Mouse (Mus musculus): ENCODE measurements around the gene Vmn2r88. TPM values are rescaled to one million over a fixed set of nuclear protein-coding genes. Genes with fewer than 3 reads are reported as not detected.
A peak's percentile ranks its signal among the peaks of the same experiment; 100 is the strongest.
"Not testable (repeated sequence)": the region's sequence is repeated elsewhere in the genome, so short reads cannot be mapped to it uniquely, and the experiment has no call there.

Vmn2r88 gene
- not detected in 2 replicates for polyA plus RNA-seq (2016; fragmentation: Nextera tagmentation; extraction: Ambion mirVana)

DNA sequence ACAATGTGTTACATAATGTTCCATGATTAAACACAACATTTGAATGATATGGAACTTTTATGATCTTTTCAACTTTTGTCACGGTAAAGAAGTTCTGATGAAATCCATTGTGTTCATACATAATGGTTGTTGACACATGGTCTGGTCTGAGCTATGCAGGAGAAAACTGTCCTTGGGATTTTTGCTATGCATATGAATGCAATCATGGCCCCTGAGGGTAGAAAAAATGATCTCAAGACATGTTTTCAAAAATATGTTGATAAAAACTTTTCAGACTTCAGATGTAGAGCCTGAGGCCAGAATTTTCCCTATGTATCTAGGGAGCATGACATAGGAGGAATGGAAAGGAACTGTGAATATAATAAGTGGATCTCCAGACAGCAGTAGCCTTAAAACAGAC is at the start of gene Vmn2r88:
Vmn2r88 (plus strand) TSS at position 301 of the 400 bp plus-strand sequence.
- H3K27me3 ChIP-seq = no peaks in the 10 kb centered on the region
- no peak within 1 kb of the TSS for H3K4me3 ChIP-seq
- no peak for ATAC-seq (ENCODE audit: low FRiP score, low read depth)
- H3K9me3 ChIP-seq = no peaks in the 10 kb centered on the region
- H3K4me2 ChIP-seq (replicated peaks) = no peak within 1 kb of the TSS
- no peaks in the 10 kb centered on the region for H3K4me1 ChIP-seq
- H3K9ac ChIP-seq (replicated peaks) = no peak within 1 kb of the TSS
- no peak within 1 kb of the TSS for H3K27ac ChIP-seq (replicated peaks)
- 73% methylated on average over 1 of the region's 1 CpGs for WGBS
- no peaks in the 10 kb centered on the region for H3K36me3 ChIP-seq

DNA sequence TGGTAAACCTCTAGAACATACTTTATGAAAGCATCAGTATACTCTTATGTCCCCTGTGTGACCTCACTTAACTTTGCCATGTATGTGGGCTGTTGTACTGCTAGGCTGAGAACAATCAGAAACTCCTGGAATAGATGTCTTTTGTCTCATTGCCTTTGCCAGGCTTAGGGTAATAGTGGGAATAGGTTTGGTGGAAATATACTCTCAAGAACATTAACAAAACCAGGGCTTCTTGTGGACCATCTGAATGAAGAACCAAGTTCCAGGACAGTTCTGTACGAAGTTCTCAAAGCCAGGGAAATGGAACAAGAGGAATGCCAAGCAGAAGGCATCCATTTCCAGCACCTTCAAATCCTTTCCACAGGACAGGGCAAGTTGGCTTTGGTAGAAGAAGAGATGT is 49.2 kb upstream of the Vmn2r88 start, which contains the start of gene Gm7247:
Gm7247 (plus strand) TSS at position 301 of the 400 bp plus-strand sequence.
- Histone ChIP-seq H3K36me3 (no peaks in the 10 kb centered on the region), H3K9ac (replicated peaks) (no peak within 1 kb of the TSS), H3K4me2 (replicated peaks) (no peak within 1 kb of the TSS), H3K27ac (replicated peaks) (no peak within 1 kb of the TSS), H3K9me3 (no peaks in the 10 kb centered on the region), H3K27me3 (peaks cover 8% of the 10 kb centered on the region), H3K4me3 (no peak within 1 kb of the TSS), H3K4me1 (no peaks in the 10 kb centered on the region)
- 87% methylated on average over 1 of the region's 1 CpGs for WGBS
- no peak for ATAC-seq (ENCODE audit: low FRiP score, low read depth)

DNA sequence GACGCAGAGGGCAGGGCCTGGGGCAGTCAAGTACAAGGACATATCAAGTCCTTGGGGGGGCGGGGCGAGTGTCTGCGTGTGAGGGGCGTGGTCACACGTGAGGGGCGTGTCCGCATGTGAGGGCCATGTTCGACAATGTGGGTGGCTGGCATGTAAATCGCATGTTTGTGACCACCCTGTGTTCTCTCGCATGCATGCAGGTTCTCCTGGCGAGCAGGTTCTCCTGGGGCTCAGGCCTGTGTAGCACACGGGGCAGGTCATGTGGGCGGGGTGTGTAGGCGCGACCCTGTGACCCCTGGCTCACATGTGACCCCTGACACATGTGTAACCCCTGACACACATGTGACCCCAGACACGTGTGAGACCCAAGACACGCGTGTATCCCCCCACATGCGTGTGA is 27.8 kb upstream of the Vmn2r88 start:
- Histone ChIP-seq H3K9ac (replicated peaks) (no peak overlapping the region), H3K27me3 (no peaks in the 10 kb centered on the region), H3K4me3 (no peak overlapping the region), H3K4me1 (no peaks in the 10 kb centered on the region), H3K9me3 (peaks cover 20% of the 10 kb centered on the region), H3K27ac (replicated peaks) (no peak overlapping the region), H3K36me3 (no peaks in the 10 kb centered on the region), H3K4me2 (replicated peaks) (no peak overlapping the region)
- WGBS = 92% methylated on average over 20 of the region's 20 CpGs
- ATAC-seq (ENCODE audit: low FRiP score, low read depth) = no peak

DNA sequence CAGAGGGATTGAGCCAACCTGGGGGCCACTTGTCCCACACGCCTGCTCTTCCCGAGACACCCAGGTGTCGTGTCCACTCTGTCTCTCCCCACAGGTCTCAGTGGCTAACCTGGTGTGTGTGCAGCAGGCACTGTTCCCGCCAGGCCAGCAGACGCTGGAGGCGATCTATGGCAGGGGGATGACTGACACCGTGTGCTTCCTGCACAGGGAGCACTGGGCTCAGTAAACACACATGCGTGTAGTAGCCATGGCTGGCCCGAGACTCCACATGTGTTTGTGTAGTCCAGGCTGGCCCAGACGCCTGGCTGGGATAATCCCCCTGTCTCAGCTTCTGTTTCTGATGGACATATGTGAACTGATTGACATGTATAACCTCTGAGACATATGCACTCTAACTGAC is 26.3 kb upstream of the Vmn2r88 start:
- peak; percentile 39 for ATAC-seq (ENCODE audit: low FRiP score, low read depth)
- H3K9ac ChIP-seq (replicated peaks) = no peak overlapping the region
- no peak overlapping the region for H3K27ac ChIP-seq (replicated peaks)
- H3K4me3 ChIP-seq = no peak overlapping the region
- WGBS = 97% methylated on average over 10 of the region's 10 CpGs
- H3K4me1 ChIP-seq = no peaks in the 10 kb centered on the region
- no peaks in the 10 kb centered on the region for H3K36me3 ChIP-seq
- H3K27me3 ChIP-seq = no peaks in the 10 kb centered on the region
- no peak overlapping the region for H3K4me2 ChIP-seq (replicated peaks)
- peaks cover 26% of the 10 kb centered on the region for H3K9me3 ChIP-seq

DNA sequence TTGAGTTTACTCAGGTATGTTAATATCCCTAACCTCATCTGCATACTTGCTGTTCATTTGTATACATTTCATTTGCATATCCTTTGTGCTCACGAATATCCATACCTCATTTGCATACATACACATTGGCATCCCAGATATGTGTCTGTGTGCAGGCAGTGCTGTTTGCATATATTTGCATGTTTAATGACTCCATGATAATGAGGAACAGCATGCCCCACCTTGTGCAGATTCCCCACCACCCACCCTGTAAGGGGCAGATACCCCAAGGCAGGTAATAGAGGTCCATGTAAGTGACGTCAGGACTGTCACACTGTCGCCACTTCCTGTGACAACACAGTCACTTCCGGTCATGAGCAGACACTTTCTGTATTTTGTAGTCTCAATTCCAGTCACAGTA is 24.9 kb upstream of the Vmn2r88 start:
- ATAC-seq (ENCODE audit: low FRiP score, low read depth) = peak; percentile 81
- no peaks in the 10 kb centered on the region for H3K4me1 ChIP-seq
- no peaks in the 10 kb centered on the region for H3K36me3 ChIP-seq
- no peak overlapping the region for H3K27ac ChIP-seq (replicated peaks)
- no peak overlapping the region for H3K4me2 ChIP-seq (replicated peaks)
- peaks cover 26% of the 10 kb centered on the region for H3K9me3 ChIP-seq
- H3K9ac ChIP-seq (replicated peaks) = no peak overlapping the region
- no peak overlapping the region for H3K4me3 ChIP-seq
- H3K27me3 ChIP-seq = no peaks in the 10 kb centered on the region
- WGBS = 80% methylated on average over 4 of the region's 4 CpGs

DNA sequence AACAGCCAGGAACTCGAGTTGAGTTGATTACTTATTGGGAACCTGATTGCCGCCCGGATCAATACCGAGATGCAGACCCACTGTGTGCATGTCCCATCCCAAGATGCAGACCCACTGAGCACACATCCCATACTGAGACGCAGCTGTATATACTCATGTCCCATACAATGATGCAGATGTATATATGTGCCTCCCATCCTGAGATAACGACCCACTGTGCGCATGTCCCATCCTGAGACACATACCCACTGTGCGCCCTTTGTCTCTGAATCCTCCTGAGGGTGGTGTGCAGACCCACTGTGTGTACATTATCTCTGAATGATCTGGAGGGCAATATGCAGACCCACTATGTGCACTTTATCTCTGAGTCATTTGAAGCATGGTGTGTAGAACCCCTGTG is 22.9 kb upstream of the Vmn2r88 start:
- no peaks in the 10 kb centered on the region for H3K27me3 ChIP-seq
- no peak overlapping the region for H3K4me2 ChIP-seq (replicated peaks)
- H3K9me3 ChIP-seq = peaks cover 23% of the 10 kb centered on the region
- no peak overlapping the region for H3K27ac ChIP-seq (replicated peaks)
- no peak for ATAC-seq (ENCODE audit: low FRiP score, low read depth)
- WGBS = 96% methylated on average over 8 of the region's 8 CpGs
- no peak overlapping the region for H3K9ac ChIP-seq (replicated peaks)
- no peaks in the 10 kb centered on the region for H3K36me3 ChIP-seq
- H3K4me1 ChIP-seq = no peaks in the 10 kb centered on the region
- H3K4me3 ChIP-seq = no peak overlapping the region

DNA sequence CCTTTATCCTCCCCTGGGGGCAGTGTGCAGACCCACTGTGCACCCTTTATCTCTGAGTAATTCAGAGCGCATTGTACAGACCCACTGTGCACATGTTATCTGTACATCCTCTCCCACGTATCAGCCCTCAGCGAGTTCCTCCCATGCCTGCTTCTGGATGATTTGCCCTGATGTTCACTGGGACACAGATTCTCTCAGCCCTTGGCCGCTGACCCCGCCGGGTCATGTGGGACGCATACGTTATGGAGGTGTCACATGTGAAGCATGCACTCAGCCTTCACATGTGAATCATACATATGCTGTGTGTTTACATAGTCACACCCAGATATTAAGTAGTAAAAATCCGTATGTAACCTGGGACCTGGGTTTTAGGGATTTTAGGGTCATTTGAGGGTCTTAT is 22.4 kb upstream of the Vmn2r88 start:
- Histone ChIP-seq H3K27me3 (no peaks in the 10 kb centered on the region), H3K4me1 (no peaks in the 10 kb centered on the region), H3K4me2 (replicated peaks) (no peak overlapping the region), H3K27ac (replicated peaks) (no peak overlapping the region), H3K36me3 (no peaks in the 10 kb centered on the region), H3K9me3 (peaks cover 19% of the 10 kb centered on the region), H3K9ac (replicated peaks) (no peak overlapping the region), H3K4me3 (no peak overlapping the region)
- ATAC-seq (ENCODE audit: low FRiP score, low read depth) = 0 out of 2 replicates have a peak, but pooled peaks have one; percentile 13
- WGBS = 97% methylated on average over 9 of the region's 9 CpGs

DNA sequence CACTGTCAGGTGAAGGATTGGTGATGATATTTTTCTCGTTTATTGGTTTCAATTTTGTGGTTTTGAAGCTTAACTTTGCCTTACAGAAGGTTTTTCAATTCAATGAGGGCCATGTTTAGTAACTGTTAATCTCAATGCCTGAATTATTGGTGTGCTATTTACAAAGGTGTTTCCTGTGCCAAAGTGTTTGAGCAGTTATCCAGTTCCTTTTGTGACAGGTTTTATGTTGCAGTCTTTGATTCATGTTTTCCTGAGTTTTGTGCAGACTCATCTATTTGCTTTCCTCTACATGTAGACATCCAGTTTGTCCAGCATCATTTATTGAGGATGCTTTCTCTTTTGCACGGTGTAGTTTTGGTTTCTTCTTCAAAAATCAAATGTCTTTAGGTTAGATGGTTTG is 13.3 kb downstream of the Vmn2r88 start:
- Histone ChIP-seq H3K4me2 (replicated peaks) (no peak overlapping the region), H3K4me3 (no peak overlapping the region), H3K27ac (replicated peaks) (no peak overlapping the region), H3K9ac (replicated peaks) (no peak overlapping the region), H3K9me3 (no peaks in the 10 kb centered on the region), H3K27me3 (no peaks in the 10 kb centered on the region), H3K36me3 (no peaks in the 10 kb centered on the region), H3K4me1 (no peaks in the 10 kb centered on the region)
- ATAC-seq (ENCODE audit: low FRiP score, low read depth) = no peak
- WGBS = 60% methylated on average over 2 of the region's 2 CpGs

DNA sequence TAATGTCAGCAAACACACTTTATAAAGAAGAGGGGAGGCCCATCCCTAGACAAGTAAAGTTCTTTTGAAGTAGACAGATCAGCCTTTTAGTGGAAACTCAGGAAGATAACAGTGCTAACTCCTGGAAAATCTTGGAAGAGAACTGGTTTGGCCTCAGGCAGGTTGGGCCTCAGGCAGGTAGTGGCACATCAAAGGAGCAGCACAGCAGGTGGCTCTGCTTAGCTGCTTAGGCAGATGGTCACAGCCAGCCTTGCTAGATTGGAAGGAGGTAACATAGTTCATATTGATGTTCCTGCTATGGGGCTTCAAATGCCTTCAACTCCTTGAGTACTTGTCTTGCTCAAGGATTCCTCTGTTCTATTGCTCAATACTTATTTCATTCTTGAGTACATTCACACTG is 19.5 kb downstream of the Vmn2r88 start:
- not testable (repeated sequence) for H3K27ac ChIP-seq (replicated peaks); H3K36me3 ChIP-seq; ATAC-seq (ENCODE audit: low FRiP score, low read depth); H3K4me3 ChIP-seq; H3K27me3 ChIP-seq; H3K4me2 ChIP-seq (replicated peaks); H3K9ac ChIP-seq (replicated peaks); H3K4me1 ChIP-seq; H3K9me3 ChIP-seq

DNA sequence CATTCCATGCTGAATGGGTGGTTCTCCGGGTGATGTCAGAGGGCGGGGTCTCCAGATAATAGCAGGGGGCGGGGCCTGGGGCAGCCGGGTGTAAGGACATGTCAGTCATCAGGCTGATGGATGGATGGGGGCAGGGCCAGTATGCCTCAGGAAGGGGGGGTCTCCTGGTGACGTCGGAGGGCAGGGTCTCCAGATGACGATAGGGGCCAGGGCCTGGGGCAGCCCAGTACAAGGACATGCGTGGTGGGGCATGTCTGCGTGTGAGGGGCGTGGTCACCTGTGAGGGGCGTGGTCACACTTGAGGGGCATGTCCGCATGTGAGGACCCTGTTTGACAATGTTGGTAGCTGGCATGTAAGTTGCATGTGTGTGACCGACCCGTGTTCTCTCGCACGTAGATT is 23.9 kb downstream of the Vmn2r88 start:
- Histone ChIP-seq H3K9ac (replicated peaks) (no peak overlapping the region), H3K27ac (replicated peaks) (no peak overlapping the region), H3K4me3 (no peak overlapping the region), H3K4me1 (no peaks in the 10 kb centered on the region), H3K9me3 (peaks cover 21% of the 10 kb centered on the region), H3K36me3 (no peaks in the 10 kb centered on the region), H3K4me2 (replicated peaks) (no peak overlapping the region), H3K27me3 (no peaks in the 10 kb centered on the region)
- WGBS = 94% methylated on average over 16 of the region's 16 CpGs
- ATAC-seq (ENCODE audit: low FRiP score, low read depth) = peak; percentile 52; the same call in 1 of the 2 replicates

DNA sequence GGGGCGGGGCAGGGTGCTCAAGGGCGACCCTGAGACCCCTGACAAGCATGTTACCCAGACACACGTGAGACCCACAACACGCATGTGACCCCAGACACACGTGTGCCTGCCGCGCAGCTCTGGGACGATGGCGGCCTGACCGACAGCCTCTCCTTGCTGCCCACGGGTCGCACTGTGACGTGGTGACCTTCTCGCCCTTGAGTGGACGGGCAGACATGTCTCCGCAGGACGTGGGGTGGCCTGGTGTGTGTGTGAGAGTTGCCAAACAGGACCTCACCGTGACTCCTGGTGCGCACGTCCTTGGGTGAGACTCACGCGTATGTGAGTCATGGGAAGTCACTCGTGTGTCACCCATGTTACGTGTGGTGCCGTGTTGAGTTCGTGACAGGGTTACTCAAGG is 24.4 kb downstream of the Vmn2r88 start:
- H3K36me3 ChIP-seq = no peaks in the 10 kb centered on the region
- H3K9me3 ChIP-seq = peaks cover 21% of the 10 kb centered on the region
- H3K9ac ChIP-seq (replicated peaks) = no peak overlapping the region
- no peak overlapping the region for H3K4me3 ChIP-seq
- H3K27ac ChIP-seq (replicated peaks) = no peak overlapping the region
- no peak overlapping the region for H3K4me2 ChIP-seq (replicated peaks)
- 95% methylated on average over 26 of the region's 26 CpGs for WGBS
- H3K27me3 ChIP-seq = no peaks in the 10 kb centered on the region
- ATAC-seq (ENCODE audit: low FRiP score, low read depth) = no peak
- H3K4me1 ChIP-seq = no peaks in the 10 kb centered on the region

DNA sequence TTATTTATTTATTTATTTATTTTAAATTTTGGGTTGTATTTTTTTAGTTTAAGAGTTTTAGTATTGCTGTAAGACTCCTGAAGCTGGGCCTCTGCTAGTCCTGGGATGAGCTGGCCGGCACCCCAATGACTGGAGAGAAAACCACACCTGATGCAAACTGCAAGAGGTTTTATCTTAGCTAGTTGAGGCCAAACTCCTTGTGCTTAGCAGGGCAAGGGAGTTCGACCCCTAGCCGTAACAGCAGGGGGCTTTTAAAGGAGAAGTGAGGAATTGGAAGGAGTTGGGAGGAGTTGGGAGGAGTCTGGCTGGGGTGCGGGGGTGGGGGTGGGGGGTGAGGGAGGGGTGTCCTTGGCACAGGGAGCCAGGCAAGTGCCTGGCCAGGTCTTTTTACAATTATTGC is 28.3 kb downstream of the Vmn2r88 start:
- no peaks in the 10 kb centered on the region for H3K27me3 ChIP-seq
- H3K4me2 ChIP-seq (replicated peaks) = no peak overlapping the region
- 81% methylated on average over 4 of the region's 4 CpGs for WGBS
- no peak overlapping the region for H3K4me3 ChIP-seq
- ATAC-seq (ENCODE audit: low FRiP score, low read depth) = no peak
- no peak overlapping the region for H3K9ac ChIP-seq (replicated peaks)
- no peaks in the 10 kb centered on the region for H3K4me1 ChIP-seq
- no peaks in the 10 kb centered on the region for H3K36me3 ChIP-seq
- H3K9me3 ChIP-seq = peaks cover 21% of the 10 kb centered on the region
- H3K27ac ChIP-seq (replicated peaks) = no peak overlapping the region

DNA sequence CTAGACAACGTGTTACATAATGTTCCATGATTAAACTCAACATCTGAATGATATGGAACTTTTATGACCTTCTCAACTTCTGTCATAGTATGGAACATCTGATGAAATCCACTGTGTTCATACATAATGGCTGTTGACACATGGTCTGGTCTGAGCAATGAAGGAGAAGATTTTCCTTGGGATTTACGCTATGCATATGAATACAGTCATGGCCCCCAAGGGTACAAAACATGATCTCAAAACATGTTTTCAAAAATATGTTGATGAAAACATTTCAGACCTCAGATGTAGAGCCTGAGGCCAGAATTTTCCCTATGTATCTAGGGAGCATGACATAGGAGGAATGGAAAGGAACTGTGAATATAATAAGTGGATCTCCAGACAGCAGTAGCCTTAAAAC is 40.9 kb downstream of the Vmn2r88 start, which contains the start of gene Vmn2r89:
Vmn2r89 (plus strand) TSS at position 301 of the 400 bp plus-strand sequence.
- H3K9ac ChIP-seq (replicated peaks); H3K27me3 ChIP-seq; H3K4me1 ChIP-seq; H3K36me3 ChIP-seq; H3K4me2 ChIP-seq (replicated peaks); H3K4me3 ChIP-seq; H3K9me3 ChIP-seq; ATAC-seq (ENCODE audit: low FRiP score, low read depth); H3K27ac ChIP-seq (replicated peaks): not testable (repeated sequence)
- WGBS = 81% methylated on average over 2 of the region's 2 CpGs

All from midbrain, embryonic 12.5 days (tissue).